Mouse (Mus musculus) gastrocnemius, adult 2 months (tissue): ENCODE data around the gene Gm7714. TPM values are rescaled to one million over a fixed set of nuclear protein-coding genes. Genes with fewer than 3 reads are reported as not detected.
"Not testable (repeated sequence)": the region's sequence is repeated elsewhere in the genome, so short reads cannot be mapped to it uniquely, and the experiment has no call there.

Source experiments
- DNase-seq: peaks from one replicate; pipeline ENCODE4 v3.0.0; 2022
- H3K27ac ChIP-seq: fragments of 200-600 bp; 2 replicates; pipeline ENCODE4 v1.8.1; 2022; ENCODE audit warnings: mild to moderate bottlenecking
- H3K4me3 ChIP-seq: fragments of 200-600 bp; 2 replicates; pipeline ENCODE4 v1.8.1; 2022; ENCODE audit warnings: mild to moderate bottlenecking, moderate library complexity
- CTCF ChIP-seq: fragments of 200-600 bp; IDR thresholded peaks from 2 replicates; pipeline ENCODE4 v1.8.1; 2022; ENCODE audit warnings: antibody characterized with exemption, mild to moderate bottlenecking, moderate library complexity
- intact Hi-C: fragments of 180-260 bp; cut with DNase I; formaldehyde crosslinking; loops from one replicate; pipeline ENCODE4 v1.15.1; 2025
- long read RNA-seq, 2 experiments: library from polyadenylated mRNA; stranded (forward); transcript quantifications; one replicate each; pipeline ENCODE4 v2.0.0; 2021
- total RNA-seq, 2 experiments: library from RNA; stranded (reverse); gene quantifications; 2 replicates each; pipeline ENCODE4 v1.2.3; 2021

The Gm7714 gene
- total RNA-seq = not detected
- long read RNA-seq, experiment 1 = 0 reads
- long read RNA-seq, experiment 2 = 0 reads

DNA sequence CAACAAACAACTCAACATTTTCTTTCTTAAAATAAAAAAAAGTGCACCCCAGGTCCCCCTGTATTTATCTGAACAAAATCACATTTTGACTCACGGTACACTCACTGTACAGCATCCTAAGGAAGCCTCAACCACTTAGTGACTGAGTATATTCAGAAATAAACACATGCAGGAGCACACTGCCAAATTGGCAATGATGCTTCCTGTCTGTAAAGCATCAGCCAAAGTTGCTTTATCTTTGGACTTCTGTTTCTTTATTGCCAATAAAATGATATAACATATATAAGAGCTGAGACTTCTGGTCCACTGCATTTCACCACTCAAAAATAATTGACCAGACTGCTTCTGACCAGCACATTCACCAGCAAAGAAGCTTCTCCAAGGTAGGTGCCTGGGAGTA, at the start of gene Gm7714:
Gene Gm7714, plus strand, starts transcription at position 301 of the 400 bp plus-strand sequence.
- intact Hi-C loops = no loop called here
- Histone ChIP-seq H3K4me3 (no peak within 1 kb of the TSS), H3K27ac (no peak within 1 kb of the TSS)
- no peak for TF ChIP-seq CTCF
- no peak for DNase-seq

DNA sequence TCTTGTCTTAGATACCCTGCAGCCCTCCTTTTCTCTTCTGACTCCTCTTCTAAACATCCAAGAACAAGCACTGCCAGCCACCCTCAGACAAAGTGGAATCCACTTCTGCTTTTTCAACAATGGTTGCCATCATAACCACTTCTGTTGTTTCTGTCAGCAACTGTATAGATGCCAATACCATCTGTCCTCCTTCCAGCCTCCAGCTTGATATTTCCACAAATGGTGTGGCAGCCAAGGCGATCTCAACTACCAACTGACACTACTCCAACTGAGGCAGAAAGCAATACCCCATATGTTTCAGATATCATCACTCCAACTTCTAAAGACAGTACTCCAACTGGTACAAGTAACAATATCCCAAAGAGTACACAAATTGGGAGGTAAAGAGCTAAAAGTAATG, 12.2 kb upstream of the Gm7714 start:
- DNase-seq = no peak
- TF ChIP-seq CTCF = no peak
- intact Hi-C loops = no loop called here
- no peak overlapping the region for H3K4me3 ChIP-seq
- H3K27ac ChIP-seq = no peak overlapping the region

DNA sequence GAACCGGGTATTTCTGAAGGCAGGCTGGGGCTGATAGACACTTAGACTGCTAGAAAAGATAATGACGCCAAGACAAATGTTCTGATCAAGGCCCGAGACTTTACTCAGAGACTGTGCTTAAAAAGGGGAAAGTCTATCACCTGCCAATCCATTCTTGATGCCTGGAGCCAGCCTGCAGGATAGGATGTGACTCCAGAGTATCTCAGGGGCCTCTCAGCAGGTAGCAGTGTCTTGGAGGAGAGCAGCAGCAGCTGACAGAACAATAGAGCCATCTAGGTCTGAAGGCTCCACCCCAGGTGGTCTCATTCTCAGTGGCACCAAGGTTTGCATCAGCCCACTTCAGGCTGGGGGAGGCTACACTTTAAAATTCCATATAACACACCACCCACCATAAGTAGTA, 42.6 kb downstream of the Gm7714 start:
- intact Hi-C loops, H3K27ac ChIP-seq, DNase-seq, H3K4me3 ChIP-seq: not testable (repeated sequence)

DNA sequence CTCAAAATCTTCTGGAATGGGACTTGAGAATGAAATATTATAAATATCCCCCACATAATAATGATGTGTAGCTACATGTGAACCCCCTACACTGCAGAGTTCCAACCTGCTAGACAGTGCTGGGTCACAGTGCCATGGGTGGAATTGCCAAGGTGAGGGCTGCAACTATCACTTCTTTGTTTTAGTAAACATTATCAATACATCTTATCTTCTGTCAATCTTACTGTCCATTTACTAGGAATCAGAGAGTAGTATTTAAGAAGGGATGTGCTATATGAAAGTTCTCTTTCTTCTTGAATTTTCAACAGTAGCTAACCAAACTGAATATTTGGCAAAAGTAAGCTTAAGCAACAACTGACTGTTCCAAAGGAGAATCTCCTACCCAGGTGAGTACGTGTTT, 48.3 kb downstream of the Gm7714 start, which contains the start of gene Prol1:
Gene Prol1, plus strand, starts transcription at position 301 of the 400 bp plus-strand sequence.
- no peak for TF ChIP-seq CTCF
- Histone ChIP-seq H3K4me3 (no peak within 1 kb of the TSS), H3K27ac (no peak within 1 kb of the TSS)
- no peak for DNase-seq
- intact Hi-C loops = no loop called here

Other genes starting within 250 kb of the Gm7714 start
- gene Smr2, start 182.4 kb upstream of the Gm7714 start, total RNA-seq = not detected
- gene Gm11116, start 157.4 kb upstream of the Gm7714 start, total RNA-seq = not detected
- not detected for gene Gm11115, start 114.8 kb upstream of the Gm7714 start, total RNA-seq
- gene Prol1, start 48.4 kb downstream of the Gm7714 start, total RNA-seq = not detected
- gene Amtn, start 107.2 kb downstream of the Gm7714 start, total RNA-seq = not detected
- not detected for gene Ambn, start 187.1 kb downstream of the Gm7714 start, total RNA-seq
- gene Enam, start 219.1 kb downstream of the Gm7714 start, total RNA-seq = not detected